Mouse (Mus musculus) cortical plate, adult 2 months (tissue): ENCODE data around the gene Raf1.

Experiments used
- CTCF ChIP-seq: fragments of 200-500 bp; IDR thresholded peaks from 2 replicates; pipeline ENCODE4 v1.5.1; 2011; ENCODE audit warnings: mild to moderate bottlenecking, control low read depth, low read length; ENCODE audit not compliant: insufficient read depth; ENCODE audit errors: extremely low read depth
- POLR2A ChIP-seq: fragments of 200-500 bp; IDR thresholded peaks from 2 replicates; pipeline ENCODE4 v1.6.1; 2011; ENCODE audit warnings: mild to moderate bottlenecking, low read length, control low read depth; ENCODE audit not compliant: insufficient read depth; ENCODE audit errors: extremely low read depth

GRCm38 (mm10) chr6:115580810-115581209 is 95.6 kb downstream of the Raf1 start:
- no peak for TF ChIP-seq CTCF
- no peak for TF ChIP-seq POLR2A
